In the genomic region with DNA sequence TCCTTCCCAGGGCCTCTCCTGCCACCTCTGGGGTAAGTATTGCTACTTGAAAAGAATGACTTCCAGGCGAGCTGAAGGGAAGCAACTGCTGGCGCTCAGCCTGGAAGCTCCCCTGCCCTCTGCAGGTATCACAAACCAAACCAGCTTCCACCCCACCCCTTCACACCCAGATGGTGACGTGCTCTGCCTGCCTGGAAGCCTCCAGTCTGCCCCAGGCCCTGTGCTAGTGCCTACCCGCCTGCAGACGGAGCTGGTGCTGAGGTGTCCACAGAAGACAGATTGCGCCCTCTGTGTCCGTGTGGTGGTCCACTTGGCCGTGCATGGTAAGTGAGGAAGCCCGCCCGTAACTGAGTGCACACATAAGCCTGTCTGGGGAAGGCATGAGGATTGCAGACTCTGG, we compare ENCODE assay signal across 11 mouse cellular contexts. TPM values are rescaled to one million over a fixed set of nuclear protein-coding genes. Genes with fewer than 3 reads are reported as not detected.
DNase-seq lines count a peak whose midpoint lies in the region; ATAC-seq and TF ChIP-seq lines count a peak whose summit lies in the region.
"Had no signal": no experiment of that assay in that cellular context is flagged by ENCODE, and none has a peak within 500 bp of the region (broad histone marks: within the 10 kb centered on the region; RNA-seq: fewer than 3 reads in every experiment).

No protein-coding gene starts in this region.

- no peaks in the 10 kb centered on the region for H3K27me3 ChIP-seq in heart, adult 2 months (ENCODE audit: control insufficient read depth, insufficient read depth, low read length)
- H3K27me3 ChIP-seq in limb, embryonic 13.5 days, result peaks cover 49% of the 10 kb centered on the region
- peaks cover 51% of the 10 kb centered on the region for H3K27me3 ChIP-seq in limb, embryonic 10.5 days (ENCODE audit: low read depth, poor library complexity, severe bottlenecking)
- peaks cover 44% of the 10 kb centered on the region for H3K27me3 ChIP-seq in liver, embryonic 15.5 days

- no peak overlapping the region for H3K9ac ChIP-seq in heart, adult 2 months (ENCODE audit: low read depth, low read length)
- H3K9ac ChIP-seq in limb, embryonic 13.5 days, result no peak overlapping the region; the same call in 1 of the 2 replicates
- no peak overlapping the region for H3K9ac ChIP-seq in ES-E14 (ENCODE audit: insufficient read depth, low read depth, low read length, poor library complexity, severe bottlenecking)
- H3K9ac ChIP-seq in liver, embryonic 15.5 days, result no peak overlapping the region
- H3K9ac ChIP-seq: neural tube, embryonic 13.5 days had no signal

- peaks cover 9% of the 10 kb centered on the region for H3K4me1 ChIP-seq in heart, adult 2 months (ENCODE audit: control insufficient read depth, insufficient read depth, low read length)
- peaks cover 30% of the 10 kb centered on the region for H3K4me1 ChIP-seq in limb, embryonic 13.5 days
- H3K4me1 ChIP-seq in limb, embryonic 10.5 days, result peaks cover 35% of the 10 kb centered on the region
- H3K4me1 ChIP-seq in ES-E14 (ENCODE audit: control insufficient read depth in 2 of 2, insufficient read depth in 2 of 2, low read length in 2 of 2, poor library complexity in 1 of 2), result peaks cover 6 to 19% of the 10 kb centered on the region in 2 experiments
- H3K4me1 ChIP-seq in liver, embryonic 15.5 days (replicated peaks), result peaks cover 23% of the 10 kb centered on the region

- TF ChIP-seq EP300 in heart, adult 2 months (IDR thresholded peaks at IDR 0.05; ENCODE audit: insufficient read depth, low read depth, low read length), result no peak

- peak overlapping the region; percentile 52 for H3K4me2 ChIP-seq in limb, embryonic 13.5 days (replicated peaks)
- H3K4me2 ChIP-seq in liver, embryonic 15.5 days, result peak overlapping the region; percentile 52; the same call in 1 of the 2 replicates

- TF ChIP-seq POLR2A in heart, adult 2 months (IDR thresholded peaks at IDR 0.05; ENCODE audit: insufficient read depth, low read depth, low read length), result no peak

- H3K9me3 ChIP-seq in limb, embryonic 13.5 days, result no peaks in the 10 kb centered on the region
- H3K9me3 ChIP-seq in limb, embryonic 10.5 days (replicated peaks), result no peaks in the 10 kb centered on the region
- H3K9me3 ChIP-seq in ES-E14 (ENCODE audit: control insufficient read depth, insufficient read depth, low read depth, low read length), result no peaks in the 10 kb centered on the region
- H3K9me3 ChIP-seq in liver, embryonic 15.5 days (replicated peaks), result no peaks in the 10 kb centered on the region
- H3K9me3 ChIP-seq: neural tube, embryonic 13.5 days had no signal

- in situ Hi-C loops in ES-E14 (cut with MboI; ENCODE audit: low sequenced_read_pairs in 2 of 2, unreplicated experiment in 2 of 2), result no loop called here

- ATAC-seq in limb, embryonic 13.5 days (ENCODE audit: low FRiP score, low read depth), result no peak
- ATAC-seq in liver, embryonic 15.5 days (ENCODE audit: insufficient read depth), result no peak

- WGBS in heart, adult 2 months, result 83% methylated on average over 10 of the region's 10 CpGs
- WGBS in limb, embryonic 13.5 days, result 51% methylated on average over 10 of the region's 10 CpGs
- WGBS in limb, embryonic 10.5 days, result 55% methylated on average over 10 of the region's 10 CpGs
- WGBS in liver, embryonic 15.5 days (ENCODE audit: insufficient replicate concordance), result 56% methylated on average over 10 of the region's 10 CpGs

- peak overlapping the region; percentile 84 for H3K27ac ChIP-seq in heart, adult 2 months
- H3K27ac ChIP-seq in limb, embryonic 13.5 days, result no peak overlapping the region
- no peak overlapping the region for H3K27ac ChIP-seq in limb, embryonic 10.5 days
- H3K27ac ChIP-seq in ES-E14 (ENCODE audit: insufficient read depth, low read depth, low read length, poor library complexity, severe bottlenecking), result no peak overlapping the region
- H3K27ac ChIP-seq in liver, embryonic 15.5 days (replicated peaks), result no peak overlapping the region
- H3K27ac ChIP-seq: neural tube, embryonic 13.5 days had no signal

- H3K79me2 ChIP-seq in heart, adult 2 months (replicated peaks; ENCODE audit: control insufficient read depth, insufficient read depth, low read length), result no peaks in the 10 kb centered on the region

- H3K4me3 ChIP-seq in heart, adult 2 months, result peak overlapping the region; percentile 52; the same call in 1 of the 2 replicates
- H3K4me3 ChIP-seq in limb, embryonic 13.5 days, result no peak overlapping the region
- H3K4me3 ChIP-seq in limb, embryonic 10.5 days, result no peak overlapping the region
- peak overlapping the region; percentile 28 to 29; a peak in 2 of 4 replicates for H3K4me3 ChIP-seq in ES-E14 (ENCODE audit: insufficient read depth in 1 of 2, low read depth in 1 of 2, low read length in 2 of 2, poor library complexity in 1 of 2, severe bottlenecking in 1 of 2)
- no peak overlapping the region for H3K4me3 ChIP-seq in liver, embryonic 15.5 days (replicated peaks)
- H3K4me3 ChIP-seq: neural tube, embryonic 13.5 days had no signal

- no peak for DNase-seq in heart, adult 2 months
- DNase-seq in heart, adult 9 months (ENCODE audit: low spot score in 2 of 2), result no peak
- DNase-seq in limb, embryonic 10.5 days (ENCODE audit: low spot score), result no peak
- DNase-seq in ES-E14 (ENCODE audit: low read depth, low spot score), result no peak
- DNase-seq in gastrocnemius, postnatal 4 days (ENCODE audit: low spot score in 2 of 2), result no peak
- DNase-seq in spleen, adult 18-20 months, result no peak

- no peaks in the 10 kb centered on the region for H3K36me3 ChIP-seq in heart, adult 2 months (ENCODE audit: control insufficient read depth, insufficient read depth, low read length)
- H3K36me3 ChIP-seq in limb, embryonic 13.5 days, result no peaks in the 10 kb centered on the region
- no peaks in the 10 kb centered on the region for H3K36me3 ChIP-seq in limb, embryonic 10.5 days
- H3K36me3 ChIP-seq in ES-E14 (ENCODE audit: control insufficient read depth, insufficient read depth, low read length, poor library complexity, severe bottlenecking), result no peaks in the 10 kb centered on the region
- H3K36me3 ChIP-seq in liver, embryonic 15.5 days (replicated peaks), result no peaks in the 10 kb centered on the region
- H3K36me3 ChIP-seq: neural tube, embryonic 13.5 days had no signal

- TF ChIP-seq CTCF in heart, adult 2 months (IDR thresholded peaks at IDR 0.05), result no peak

- intact Hi-C loops in heart, adult 2 months (cut with DNase I), result no loop called here

TF ChIP-seq in ES-E14, 5 proteins besides CTCF, POLR2A, EP300 and RAD21:
- no peak for TF ChIP-seq HCFC1 (IDR thresholded peaks at IDR 0.05; ENCODE audit: borderline replicate concordance, insufficient read depth, low read length)
- TF ChIP-seq ZNF384 (IDR thresholded peaks at IDR 0.05; ENCODE audit: low read depth, low read length), result no peak
- no peak for TF ChIP-seq MAFK (IDR thresholded peaks at IDR 0.05; ENCODE audit: insufficient read depth, low read depth, low read length)
- no peak for TF ChIP-seq ZC3H11A (IDR thresholded peaks at IDR 0.05; ENCODE audit: borderline replicate concordance, low read depth, low read length)
- TF ChIP-seq CHD2 (IDR thresholded peaks at IDR 0.05; ENCODE audit: low read depth, low read length), result no peak
TF ChIP-seq in ES-E14: peak in this region for 0.

RNA-seq across cellular contexts. Expression of a gene that starts 0.8 kb away (rescaled TPM):
- total RNA-seq in heart, adult 2 months (2021), result 1 to 10 TPM; 6.5 to 7.5 TPM
- 12.1 and 13.6 TPM in 2 replicates for polyA plus RNA-seq in heart, adult 2 months (2012; rRNA removed)
- 9.9 and 10.5 TPM in 2 replicates for polyA plus RNA-seq in limb, embryonic 13.5 days (2015; fragmentation: Nextera tagmentation; extraction: Ambion mirVana)
- 3.4 and 4.0 TPM in 2 replicates for polyA plus RNA-seq in limb, embryonic 10.5 days (2016; fragmentation: Nextera tagmentation; extraction: Ambion mirVana)
- total RNA-seq in ES-E14 (2012; rRNA removed), result 6.2 and 13.3 TPM in 2 replicates
- 9.1 and 12.0 TPM in 2 replicates for polyA plus RNA-seq in liver, embryonic 15.5 days (2015; fragmentation: Nextera tagmentation; extraction: Ambion mirVana)
- 10 to 100 TPM in 1 of 2 experiments, 1 to 10 TPM in 1; 9.5 to 11.0 TPM for total RNA-seq in gastrocnemius, postnatal 4 days (2021)
- total RNA-seq: megakaryocyte progenitor cell, adult 5-6 weeks had no signal

RNA-seq across cellular contexts. Expression of a gene that starts 11.0 kb away (rescaled TPM):
- 10 to 100 TPM; 53.0 to 56.7 TPM for total RNA-seq in heart, adult 2 months (2021)
- polyA plus RNA-seq in heart, adult 2 months (2012; rRNA removed), result 32.4 and 41.4 TPM in 2 replicates
- polyA plus RNA-seq in limb, embryonic 13.5 days (2015; fragmentation: Nextera tagmentation; extraction: Ambion mirVana), result 14.9 and 17.1 TPM in 2 replicates
- polyA plus RNA-seq in limb, embryonic 10.5 days (2016; fragmentation: Nextera tagmentation; extraction: Ambion mirVana), result 16.2 and 17.4 TPM in 2 replicates
- 20.8 and 29.9 TPM in 2 replicates for total RNA-seq in ES-E14 (2012; rRNA removed)
- polyA plus RNA-seq in liver, embryonic 15.5 days (2015; fragmentation: Nextera tagmentation; extraction: Ambion mirVana), result 7.1 and 7.6 TPM in 2 replicates
- total RNA-seq in gastrocnemius, postnatal 4 days (2021), result 10 to 100 TPM; 38.7 to 45.2 TPM

RNA-seq across cellular contexts. Expression of a gene that starts 13.8 kb away (rescaled TPM):
- total RNA-seq in heart, adult 2 months (2021), result 1 to 10 TPM in 1 of 2 experiments, under 1 TPM in 1; 0.55 to 1.1 TPM
- polyA plus RNA-seq in heart, adult 2 months (2012; rRNA removed), result 1.2 and 1.9 TPM in 2 replicates
- polyA plus RNA-seq in limb, embryonic 13.5 days (2015; fragmentation: Nextera tagmentation; extraction: Ambion mirVana), result 6.5 and 6.6 TPM in 2 replicates
- polyA plus RNA-seq in limb, embryonic 10.5 days (2016; fragmentation: Nextera tagmentation; extraction: Ambion mirVana), result 2.2 and 2.3 TPM in 2 replicates
- 0.80 and 3.0 TPM in 2 replicates for total RNA-seq in ES-E14 (2012; rRNA removed)
- polyA plus RNA-seq in liver, embryonic 15.5 days (2015; fragmentation: Nextera tagmentation; extraction: Ambion mirVana), result 0.09 and 0.33 TPM in 2 replicates
- under 1 TPM; 0.52 to 0.88 TPM for total RNA-seq in gastrocnemius, postnatal 4 days (2021)

RNA-seq across cellular contexts. Expression of a gene that starts 29.7 kb away (rescaled TPM):
- not detected for total RNA-seq in heart, adult 2 months (2021)
- not detected in 2 replicates for polyA plus RNA-seq in heart, adult 2 months (2012; rRNA removed)
- polyA plus RNA-seq in limb, embryonic 13.5 days (2015; fragmentation: Nextera tagmentation; extraction: Ambion mirVana), result 0.94 and 1.2 TPM in 2 replicates
- polyA plus RNA-seq in limb, embryonic 10.5 days (2016; fragmentation: Nextera tagmentation; extraction: Ambion mirVana), result 0.60 and 0.73 TPM in 2 replicates
- total RNA-seq in ES-E14 (2012; rRNA removed), result 15.1 and 16.3 TPM in 2 replicates
- 0.03 and 0.07 TPM in 2 replicates for polyA plus RNA-seq in liver, embryonic 15.5 days (2015; fragmentation: Nextera tagmentation; extraction: Ambion mirVana)
- total RNA-seq in gastrocnemius, postnatal 4 days (2021), result under 1 TPM; 0.13 to 0.15 TPM
- total RNA-seq: megakaryocyte progenitor cell, adult 5-6 weeks had no signal
- polyA plus RNA-seq: gonadal fat pad, adult 2 months had no signal

RNA-seq across cellular contexts. Expression of a gene that starts 29.7 kb away (rescaled TPM):
- 10 to 100 TPM; 21.1 to 22.5 TPM for total RNA-seq in heart, adult 2 months (2021)
- 43.3 and 57.2 TPM in 2 replicates for polyA plus RNA-seq in heart, adult 2 months (2012; rRNA removed)
- 88.2 and 89.7 TPM in 2 replicates for polyA plus RNA-seq in limb, embryonic 13.5 days (2015; fragmentation: Nextera tagmentation; extraction: Ambion mirVana)
- polyA plus RNA-seq in limb, embryonic 10.5 days (2016; fragmentation: Nextera tagmentation; extraction: Ambion mirVana), result 90.3 and 98.5 TPM in 2 replicates
- 119 and 140 TPM in 2 replicates for total RNA-seq in ES-E14 (2012; rRNA removed)
- 31.7 and 33.1 TPM in 2 replicates for polyA plus RNA-seq in liver, embryonic 15.5 days (2015; fragmentation: Nextera tagmentation; extraction: Ambion mirVana)
- 10 to 100 TPM; 34.7 to 39.8 TPM for total RNA-seq in gastrocnemius, postnatal 4 days (2021)

Comparison
In these comparisons a context has a peak if more than half of its experiments do, and no peak if none do; other contexts are left out.
1. H3K4me3 ChIP-seq: peak in heart, adult 2 months (single experiment) and ES-E14 (2 of 2); none in limb, embryonic 13.5 days (single experiment), limb, embryonic 10.5 days (single experiment) and liver, embryonic 15.5 days (single experiment).